Mouse (Mus musculus) hindbrain, embryonic 10.5 days (tissue): ENCODE measurements around the gene 2610008E11Rik. TPM values are rescaled to one million over a fixed set of nuclear protein-coding genes. Genes with fewer than 3 reads are reported as not detected.
"Not testable (repeated sequence)": the region's sequence is repeated elsewhere in the genome, so short reads cannot be mapped to it uniquely, and the experiment has no call there.

Experiments used
- DNase-seq: peaks from one replicate; pipeline ENCODE4 v3.0.0-alpha.2; 2017; ENCODE audit warnings: low spot score
- H3K27ac ChIP-seq: fragments of 300-500 bp; sonication (generic); 2 replicates; pipeline ENCODE4 v1.5.1; 2016; ENCODE audit warnings: mild to moderate bottlenecking, moderate library complexity
- H3K27me3 ChIP-seq: fragments of 300-500 bp; sonication (generic); 2 replicates; pipeline ENCODE4 v1.6.1; 2016; ENCODE audit warnings: mild to moderate bottlenecking; ENCODE audit not compliant: poor library complexity, insufficient read depth, severe bottlenecking
- H3K36me3 ChIP-seq: fragments of 300-500 bp; sonication (generic); 2 replicates; pipeline ENCODE4 v1.6.1; 2016; ENCODE audit warnings: mild to moderate bottlenecking, moderate library complexity
- H3K4me1 ChIP-seq: fragments of 300-500 bp; sonication (generic); replicated peaks from 2 replicates; pipeline ENCODE4 v1.6.1; 2016; ENCODE audit warnings: mild to moderate bottlenecking
- H3K4me3 ChIP-seq: fragments of 300-500 bp; sonication (generic); 2 replicates; pipeline ENCODE4 v1.5.1; 2016; ENCODE audit warnings: mild to moderate bottlenecking, moderate library complexity
- H3K9me3 ChIP-seq: fragments of 300-500 bp; sonication (generic); 2 replicates; pipeline ENCODE4 v1.6.1; 2016; ENCODE audit warnings: mild to moderate bottlenecking, moderate library complexity
- WGBS: fragments of 180-500 bp; shearing (Covaris S2); methylation state at CpG from one replicate; pipeline ENCODE4 v1.1.7; 2016; 5-methylcytosine and 5-hydroxymethylcytosine counted together
- polyA plus RNA-seq: library from polyadenylated mRNA; unstranded; fragments of >200 nt; fragmentation: Nextera tagmentation; extraction: Ambion mirVana; gene quantifications from 2 replicates; pipeline ENCODE4 v1.2.1, GENCODE M21; 2016

2610008E11Rik gene
- polyA plus RNA-seq, 1 experiment from 2014 or later, result 31.4 TPM

GRCm38 (mm10) chr10:79042457-79042856 lies 54.9 kb downstream of the 2610008E11Rik start:
- not testable (repeated sequence) for H3K4me1 ChIP-seq, H3K4me3 ChIP-seq, H3K36me3 ChIP-seq, DNase-seq, H3K27me3 ChIP-seq, H3K27ac ChIP-seq
- 86% methylated on average over 2 of the region's 2 CpGs for WGBS
- H3K9me3 ChIP-seq, result peaks cover 30% of the 10 kb centered on the region

DNA sequence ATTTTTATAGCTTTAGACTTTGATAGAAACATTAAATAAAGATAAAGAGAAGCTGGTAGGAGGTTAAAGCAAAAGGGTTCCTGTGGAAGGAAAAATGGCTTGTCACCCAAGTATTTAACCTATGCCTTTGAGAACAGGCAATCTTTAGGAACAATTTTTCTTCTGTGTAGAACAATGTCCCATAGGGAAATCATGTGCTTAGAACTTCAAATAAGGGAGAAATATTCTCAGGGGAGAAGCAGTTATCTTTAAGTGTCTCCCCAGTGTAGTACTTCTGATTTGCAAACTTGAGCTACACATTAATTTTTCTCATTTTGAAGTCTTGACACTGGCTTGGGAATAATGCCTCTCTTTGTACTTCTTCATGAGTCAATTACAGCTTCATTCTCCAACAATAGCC lies 69.0 kb downstream of the 2610008E11Rik start, which contains the start of gene Olfr57:
Olfr57 (plus strand) TSS at position 301 of the 400 bp plus-strand sequence.
- Histone ChIP-seq H3K9me3 (0 out of 2 replicates have a peak, but pooled peaks cover 8% of the 10 kb centered on the region), H3K36me3 (no peaks in the 10 kb centered on the region), H3K4me3 (no peak within 1 kb of the TSS), H3K4me1 (no peaks in the 10 kb centered on the region), H3K27ac (no peak within 1 kb of the TSS), H3K27me3 (no peaks in the 10 kb centered on the region)
- DNase-seq, result no peak

Other genes starting within 250 kb of the 2610008E11Rik start
- not detected in 2 replicates for gene Olfr1356, start 245.4 kb downstream of the 2610008E11Rik start, polyA plus RNA-seq
- not detected in 2 replicates for gene Olfr1355, start 222.1 kb downstream of the 2610008E11Rik start, polyA plus RNA-seq
- not detected in 2 replicates for gene Olfr1354, start 184.4 kb downstream of the 2610008E11Rik start, polyA plus RNA-seq
- not detected in 2 replicates for gene Olfr8, start 147.0 kb downstream of the 2610008E11Rik start, polyA plus RNA-seq
- not detected in 2 replicates for gene Olfr1353, start 134.3 kb downstream of the 2610008E11Rik start, polyA plus RNA-seq
- not detected in 2 replicates for gene Olfr1352, start 116.5 kb downstream of the 2610008E11Rik start, polyA plus RNA-seq
- not detected in 2 replicates for gene Olfr1351, start 85.1 kb downstream of the 2610008E11Rik start, polyA plus RNA-seq
- gene Olfr57, start 68.9 kb downstream of the 2610008E11Rik start, polyA plus RNA-seq, result 0.15 TPM in 1 of 2 replicates, not detected in the other
- gene Vmn2r80, start 51.2 kb upstream of the 2610008E11Rik start, polyA plus RNA-seq, result not detected in 2 replicates
- gene Vmn2r81, start 150.1 kb upstream of the 2610008E11Rik start, polyA plus RNA-seq, result not detected in 2 replicates